Mouse (Mus musculus) urinary bladder, postnatal 10 days (tissue): ENCODE data around the gene Avpr1b.
A peak's percentile ranks its signal among the peaks of the same experiment; 100 is the strongest.
"Not testable (repeated sequence)": the region's sequence is repeated elsewhere in the genome, so short reads cannot be mapped to it uniquely, and the experiment has no call there.

Experiments used
- DNase-seq: peaks from one replicate; pipeline ENCODE4 v3.0.0; 2022; ENCODE audit warnings: low spot score

Gene Avpr1b

DNA sequence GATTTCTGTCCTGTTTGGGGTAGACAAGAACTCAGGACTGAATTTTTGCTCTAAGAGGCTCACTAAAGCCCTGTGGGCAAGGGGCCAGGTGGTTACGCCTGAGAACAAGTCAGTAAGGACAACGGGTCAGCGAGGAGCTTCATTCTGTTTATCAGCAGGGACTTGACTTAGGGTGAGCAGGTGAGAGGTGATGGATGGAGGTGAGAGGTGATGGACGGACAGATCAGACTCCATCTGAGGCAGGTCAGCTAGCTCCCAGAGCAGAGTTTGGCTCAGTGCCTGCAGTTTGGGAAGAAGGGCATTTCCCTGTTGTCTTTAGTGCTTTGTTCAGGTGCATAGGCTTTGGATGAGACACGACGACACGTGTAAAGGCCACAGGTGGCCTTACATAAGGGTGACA lies 20.3 kb downstream of the Avpr1b start:
- no peak for DNase-seq

GRCm38 (mm10) chr1:131623644-131624043 lies 24.6 kb downstream of the Avpr1b start:
- no peak for DNase-seq

- no peak for DNase-seq
Measured at GRCm38 (mm10) chr1:131624175-131624835, 25.3 kb downstream of the Avpr1b start.

GRCm38 (mm10) chr1:131626200-131626599 lies 27.2 kb downstream of the Avpr1b start:
- no peak for DNase-seq

GRCm38 (mm10) chr1:131632216-131632615 lies 33.2 kb downstream of the Avpr1b start:
- not testable (repeated sequence) for DNase-seq

DNA sequence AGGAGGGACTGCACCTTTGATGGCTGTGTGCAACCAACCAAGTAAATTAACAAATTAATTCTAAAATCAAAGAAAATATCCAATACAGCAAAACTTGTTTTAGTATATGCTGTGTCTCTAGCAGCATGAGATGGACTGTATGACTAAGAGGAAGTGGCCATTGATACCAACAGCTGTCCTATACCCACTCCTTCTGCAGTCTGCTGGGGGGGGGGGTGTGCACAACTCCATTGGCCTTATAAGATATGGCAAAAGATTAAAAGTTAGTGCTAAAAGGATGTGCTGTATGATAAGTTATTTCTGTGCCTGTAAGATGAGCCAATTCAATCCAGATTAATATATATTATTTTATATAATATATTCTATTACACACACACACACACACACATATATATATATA lies 35.5 kb downstream of the Avpr1b start:
- no peak for DNase-seq

GRCm38 (mm10) chr1:131637791-131638540 lies 38.9 kb downstream of the Avpr1b start, which contains the start of gene Ctse:
Gene Ctse (plus strand): TSS chr1:131638306.
- DNase-seq: no peak

DNA sequence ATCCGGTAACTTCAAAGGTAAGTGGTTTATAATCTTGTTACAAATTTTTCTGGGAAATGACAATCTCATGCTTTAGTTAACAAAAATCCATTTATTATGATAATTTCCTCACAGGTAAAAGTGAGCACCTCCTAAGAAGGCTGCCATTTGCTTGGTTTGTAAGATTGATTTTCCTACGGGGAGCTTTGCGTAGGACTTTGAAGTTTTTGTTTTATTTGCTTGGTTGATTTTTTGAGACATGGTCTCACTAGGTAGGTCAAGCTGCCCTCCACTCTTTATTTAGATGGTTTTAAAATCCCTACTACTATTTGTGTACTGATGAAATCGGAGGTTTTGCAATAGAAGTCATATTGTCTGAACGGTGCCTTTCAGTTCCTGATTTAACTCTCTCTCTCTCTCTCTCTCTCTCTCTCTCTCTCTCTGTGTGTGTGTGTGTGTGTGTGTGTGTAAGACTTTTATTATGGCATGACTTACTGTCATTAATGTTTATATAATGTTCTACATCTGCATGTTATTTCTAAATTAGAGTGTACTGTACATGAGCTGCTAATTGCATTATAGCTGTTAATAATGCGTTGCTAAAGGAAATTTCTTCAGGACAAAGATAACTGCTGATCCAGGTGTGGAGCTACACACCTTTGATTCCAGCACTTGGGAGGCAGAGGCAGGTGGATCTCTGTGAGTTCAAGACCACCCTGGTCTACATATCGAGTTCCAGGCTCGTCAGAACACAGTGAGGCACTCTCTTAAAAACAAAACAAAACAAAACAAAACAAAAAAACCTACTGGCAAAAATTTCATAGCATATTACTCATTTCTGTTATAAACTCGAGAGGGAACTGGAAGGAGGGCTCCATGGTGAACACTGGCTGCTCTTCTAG lies 39.7 kb downstream of the Avpr1b start:
- DNase-seq: no peak

- no peak for DNase-seq
Measured at GRCm38 (mm10) chr1:131640062-131640461, 41.0 kb downstream of the Avpr1b start.

DNA sequence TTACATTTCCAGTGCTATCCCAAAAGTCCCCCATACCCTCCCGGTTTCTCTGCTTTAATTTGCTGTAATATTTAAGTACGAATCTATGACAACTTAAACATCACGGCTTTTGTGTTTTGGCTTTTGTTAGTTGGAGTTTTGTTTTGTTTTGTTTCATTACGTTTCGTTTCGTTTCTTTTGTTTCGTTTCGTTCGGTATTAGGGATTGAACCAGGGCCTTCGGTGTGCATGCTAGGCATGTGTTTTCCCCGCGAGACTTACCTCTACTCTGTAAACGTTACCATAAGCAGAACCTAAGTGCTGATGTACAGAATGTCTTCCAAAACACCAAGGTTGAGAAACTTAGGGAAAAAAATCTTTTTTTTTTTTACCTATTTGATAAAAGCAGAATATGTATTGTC lies 42.5 kb downstream of the Avpr1b start:
- DNase-seq: no peak

- DNase-seq: no peak
Measured at GRCm38 (mm10) chr1:131642251-131642650, 43.2 kb downstream of the Avpr1b start.

DNA sequence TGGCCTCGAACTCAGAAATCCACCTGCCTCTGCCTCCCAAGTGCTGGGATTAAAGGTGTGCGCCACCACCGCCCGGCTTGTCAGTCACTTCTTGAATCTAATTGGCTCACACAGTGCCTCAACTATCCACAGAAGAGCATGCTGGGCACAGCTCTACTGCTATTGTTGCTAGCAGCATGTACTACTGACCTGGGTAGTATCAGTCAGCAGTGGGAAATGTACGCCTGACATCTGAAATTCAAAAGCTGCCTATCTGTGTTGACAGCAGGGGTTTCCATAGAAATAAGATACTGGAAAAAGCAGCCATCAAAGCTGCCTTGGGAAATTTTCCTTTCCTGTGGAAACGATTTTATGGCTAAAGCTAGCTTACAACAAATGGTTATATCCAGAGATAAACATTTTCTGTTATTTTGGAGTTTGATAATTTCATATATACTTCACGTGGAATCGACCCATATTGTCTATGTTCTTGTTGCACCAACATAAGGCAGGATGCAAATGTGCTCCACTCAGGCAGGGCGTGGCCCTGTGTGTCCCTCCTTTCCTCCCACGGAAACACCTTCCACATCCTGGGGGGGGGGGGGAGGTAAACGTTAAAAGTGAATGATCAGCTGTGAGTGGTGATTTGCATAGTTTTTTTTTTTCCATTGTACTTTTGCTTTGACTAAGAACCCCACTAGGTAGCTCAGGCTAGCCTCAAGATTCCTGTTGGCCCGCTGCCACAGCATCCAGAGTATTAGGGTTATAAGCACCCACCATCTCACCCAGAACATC lies 53.8 kb downstream of the Avpr1b start:
- DNase-seq: no peak

- no peak for DNase-seq
Measured at GRCm38 (mm10) chr1:131655601-131656000, 56.6 kb downstream of the Avpr1b start.

GRCm38 (mm10) chr1:131657945-131658354 lies 58.9 kb downstream of the Avpr1b start:
- DNase-seq: peak; percentile 72

- DNase-seq: no peak
Measured at GRCm38 (mm10) chr1:131659512-131660085, 60.6 kb downstream of the Avpr1b start.

GRCm38 (mm10) chr1:131660266-131660665 lies 61.2 kb downstream of the Avpr1b start:
- DNase-seq: no peak

DNA sequence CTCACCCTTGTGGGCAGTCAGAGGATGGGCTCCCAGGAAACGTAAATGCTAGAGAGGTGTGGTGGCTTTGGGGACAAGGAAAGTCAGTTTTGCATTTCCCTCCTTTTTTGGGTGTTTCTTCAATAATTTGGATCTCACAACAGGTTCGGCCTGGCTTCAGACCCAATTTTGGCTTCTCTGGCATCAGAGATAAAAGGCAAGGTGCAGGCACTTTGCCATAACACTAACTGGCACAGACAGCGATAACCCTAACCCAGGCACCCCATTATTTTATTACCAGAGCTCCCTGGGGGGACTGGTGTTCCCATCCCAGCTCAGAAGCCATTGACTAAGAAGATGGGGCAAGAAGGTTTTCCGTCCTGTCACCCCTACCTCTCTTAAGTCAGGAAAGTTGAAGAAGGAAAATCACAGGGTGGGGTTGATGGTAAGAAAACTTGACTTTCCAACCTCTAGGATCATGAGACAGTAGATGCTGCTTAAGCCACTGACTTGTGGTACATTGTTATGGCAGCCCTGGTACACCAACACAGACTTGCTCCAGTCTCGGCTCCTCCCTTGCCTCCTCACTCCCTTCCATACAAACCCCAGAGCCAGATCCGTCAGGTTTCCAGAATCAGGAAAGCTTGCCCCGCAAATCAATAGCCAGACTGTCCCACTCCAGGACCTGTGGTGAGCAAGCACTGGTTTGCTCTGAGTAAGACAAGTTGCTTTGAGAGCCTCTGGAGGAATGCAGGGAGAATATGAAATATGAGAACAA lies 61.9 kb downstream of the Avpr1b start:
- no peak for DNase-seq
